Mouse (Mus musculus): Measurements from ENCODE around the gene Ppp1r12a. TPM values are rescaled to one million over a fixed set of nuclear protein-coding genes. Genes with fewer than 3 reads are reported as not detected.

Gene Ppp1r12a
- polyA plus RNA-seq, 1 experiment from 2014 or later: 83.4 TPM

GRCm38 (mm10) chr10:108140742-108141141 lies 21.3 kb upstream of the Ppp1r12a start:
- H3K4me3 ChIP-seq: no peak overlapping the region
- WGBS: 92% methylated on average over 3 of the region's 3 CpGs
- H3K27ac ChIP-seq: no peak overlapping the region
- H3K36me3 ChIP-seq: no peaks in the 10 kb centered on the region
- ATAC-seq (ENCODE audit: low FRiP score, low read depth): no peak
- H3K4me2 ChIP-seq (replicated peaks): no peak overlapping the region
- H3K9ac ChIP-seq: no peak overlapping the region
- no peaks in the 10 kb centered on the region for H3K9me3 ChIP-seq
- no peaks in the 10 kb centered on the region for H3K27me3 ChIP-seq (replicated peaks)
- H3K4me1 ChIP-seq: no peaks in the 10 kb centered on the region

- Histone ChIP-seq H3K4me3 (no peak overlapping the region), H3K4me2 (replicated peaks) (no peak overlapping the region), H3K27ac (no peak overlapping the region), H3K9me3 (no peaks in the 10 kb centered on the region), H3K27me3 (replicated peaks) (no peaks in the 10 kb centered on the region), H3K36me3 (no peaks in the 10 kb centered on the region), H3K4me1 (no peaks in the 10 kb centered on the region), H3K9ac (no peak overlapping the region)
- no peak for ATAC-seq (ENCODE audit: low FRiP score, low read depth)
- WGBS: 80% methylated on average over 4 of the region's 4 CpGs
Measured at GRCm38 (mm10) chr10:108143991-108144525, 17.9 kb upstream of the Ppp1r12a start.

GRCm38 (mm10) chr10:108145701-108146100 lies 16.3 kb upstream of the Ppp1r12a start:
- Histone ChIP-seq H3K9ac (no peak overlapping the region), H3K9me3 (no peaks in the 10 kb centered on the region), H3K4me3 (no peak overlapping the region), H3K27me3 (replicated peaks) (no peaks in the 10 kb centered on the region), H3K4me1 (no peaks in the 10 kb centered on the region), H3K27ac (no peak overlapping the region), H3K4me2 (replicated peaks) (no peak overlapping the region), H3K36me3 (no peaks in the 10 kb centered on the region)
- 85% methylated on average over 9 of the region's 9 CpGs for WGBS
- no peak for ATAC-seq (ENCODE audit: low FRiP score, low read depth)

- H3K36me3 ChIP-seq: no peaks in the 10 kb centered on the region
- H3K9me3 ChIP-seq: no peaks in the 10 kb centered on the region
- no peak overlapping the region for H3K4me3 ChIP-seq
- no peaks in the 10 kb centered on the region for H3K27me3 ChIP-seq (replicated peaks)
- no peak for ATAC-seq (ENCODE audit: low FRiP score, low read depth)
- no peak overlapping the region for H3K27ac ChIP-seq
- H3K9ac ChIP-seq: no peak overlapping the region
- no peaks in the 10 kb centered on the region for H3K4me1 ChIP-seq
- no peak overlapping the region for H3K4me2 ChIP-seq (replicated peaks)
- 85% methylated on average over 9 of the region's 9 CpGs for WGBS
Measured at GRCm38 (mm10) chr10:108147031-108147430, 15.0 kb upstream of the Ppp1r12a start.

GRCm38 (mm10) chr10:108153301-108153700 lies 8.7 kb upstream of the Ppp1r12a start:
- Histone ChIP-seq H3K4me1 (no peaks in the 10 kb centered on the region), H3K4me3 (no peak overlapping the region), H3K9ac (no peak overlapping the region), H3K36me3 (no peaks in the 10 kb centered on the region), H3K9me3 (no peaks in the 10 kb centered on the region), H3K27me3 (replicated peaks) (no peaks in the 10 kb centered on the region), H3K27ac (no peak overlapping the region), H3K4me2 (replicated peaks) (no peak overlapping the region)
- WGBS: 80% methylated on average over 3 of the region's 3 CpGs
- ATAC-seq (ENCODE audit: low FRiP score, low read depth): no peak

- H3K9ac ChIP-seq: no peak overlapping the region
- H3K27ac ChIP-seq: no peak overlapping the region
- no peaks in the 10 kb centered on the region for H3K27me3 ChIP-seq (replicated peaks)
- WGBS: 82% methylated on average over 21 of the region's 21 CpGs
- H3K4me1 ChIP-seq: no peaks in the 10 kb centered on the region
- ATAC-seq (ENCODE audit: low FRiP score, low read depth): no peak
- no peak overlapping the region for H3K4me3 ChIP-seq
- no peak overlapping the region for H3K4me2 ChIP-seq (replicated peaks)
- no peaks in the 10 kb centered on the region for H3K9me3 ChIP-seq
- H3K36me3 ChIP-seq: no peaks in the 10 kb centered on the region
Measured at GRCm38 (mm10) chr10:108155042-108155686, 6.8 kb upstream of the Ppp1r12a start.

GRCm38 (mm10) chr10:108155687-108156067 lies 6.3 kb upstream of the Ppp1r12a start:
- no peaks in the 10 kb centered on the region for H3K36me3 ChIP-seq
- H3K9me3 ChIP-seq: no peaks in the 10 kb centered on the region
- H3K4me2 ChIP-seq (replicated peaks): no peak overlapping the region
- no peak overlapping the region for H3K4me3 ChIP-seq
- no peaks in the 10 kb centered on the region for H3K27me3 ChIP-seq (replicated peaks)
- no peaks in the 10 kb centered on the region for H3K4me1 ChIP-seq
- no peak overlapping the region for H3K27ac ChIP-seq
- 95% methylated on average over 7 of the region's 7 CpGs for WGBS
- H3K9ac ChIP-seq: no peak overlapping the region
- ATAC-seq (ENCODE audit: low FRiP score, low read depth): no peak

- ATAC-seq (ENCODE audit: low FRiP score, low read depth): no peak
- Histone ChIP-seq H3K27me3 (replicated peaks) (no peaks in the 10 kb centered on the region), H3K9me3 (no peaks in the 10 kb centered on the region), H3K4me3 (no peak overlapping the region), H3K4me2 (replicated peaks) (no peak overlapping the region), H3K27ac (no peak overlapping the region), H3K4me1 (peaks cover 4% of the 10 kb centered on the region; the same call in 1 of the 2 replicates), H3K36me3 (no peaks in the 10 kb centered on the region), H3K9ac (no peak overlapping the region)
- WGBS: 92% methylated on average over 3 of the region's 3 CpGs
Measured at GRCm38 (mm10) chr10:108156128-108156527, 5.9 kb upstream of the Ppp1r12a start.

GRCm38 (mm10) chr10:108159002-108159401 lies 3.0 kb upstream of the Ppp1r12a start:
- 91% methylated on average over 14 of the region's 14 CpGs for whole genome bisulfite sequencing
- Histone ChIP-seq H3K36me3 (no peaks in the 10 kb centered on the region), H3K4me1 (peaks cover 9% of the 10 kb centered on the region)

GRCm38 (mm10) chr10:108162297-108163020 lies 466 bp downstream of the Ppp1r12a start:
- Histone ChIP-seq H3K4me2 (replicated peaks) (peak overlapping the region; percentile 71), H3K9ac (peak overlapping the region; percentile 99), H3K4me3 (peak overlapping the region; percentile 98), H3K27ac (peak overlapping the region; percentile 99), H3K4me1 (peaks cover 17% of the 10 kb centered on the region), H3K9me3 (no peaks in the 10 kb centered on the region), H3K27me3 (replicated peaks) (no peaks in the 10 kb centered on the region), H3K36me3 (no peaks in the 10 kb centered on the region)
- peak; percentile 68 for ATAC-seq (ENCODE audit: low FRiP score, low read depth)
- under 1% methylated on average over 73 of the region's 79 CpGs for WGBS

More at GRCm38 (mm10) chr10:108159002-108159401, 3.0 kb upstream of the Ppp1r12a start:
- H3K27me3 ChIP-seq (replicated peaks): no peaks in the 10 kb centered on the region
- H3K4me2 ChIP-seq (replicated peaks): no peak overlapping the region
- no peak for ATAC-seq (ENCODE audit: low FRiP score, low read depth)
- no peak overlapping the region for H3K27ac ChIP-seq
- H3K9ac ChIP-seq: no peak overlapping the region
- no peaks in the 10 kb centered on the region for H3K9me3 ChIP-seq
- H3K4me3 ChIP-seq: no peak overlapping the region

- Histone ChIP-seq H3K4me1 (peaks cover 17% of the 10 kb centered on the region), H3K4me2 (replicated peaks) (peak overlapping the region; percentile 71), H3K9me3 (no peaks in the 10 kb centered on the region), H3K4me3 (peak overlapping the region; percentile 98), H3K27ac (peak overlapping the region; percentile 99; the same call in 1 of the 2 replicates), H3K9ac (peak overlapping the region; percentile 99), H3K27me3 (replicated peaks) (no peaks in the 10 kb centered on the region), H3K36me3 (no peaks in the 10 kb centered on the region)
- no peak for ATAC-seq (ENCODE audit: low FRiP score, low read depth)
- under 1% methylated on average over 12 of the region's 12 CpGs for WGBS
Measured at GRCm38 (mm10) chr10:108163021-108163410, 1.0 kb downstream of the Ppp1r12a start.

GRCm38 (mm10) chr10:108163451-108163850 lies 1.5 kb downstream of the Ppp1r12a start:
- Histone ChIP-seq H3K27ac (no peak overlapping the region), H3K27me3 (replicated peaks) (no peaks in the 10 kb centered on the region), H3K36me3 (no peaks in the 10 kb centered on the region), H3K4me1 (peaks cover 17% of the 10 kb centered on the region), H3K9me3 (no peaks in the 10 kb centered on the region), H3K9ac (peak overlapping the region; percentile 99), H3K4me3 (peak overlapping the region; percentile 98), H3K4me2 (replicated peaks) (peak overlapping the region; percentile 71)
- 32% methylated on average over 3 of the region's 3 CpGs for WGBS
- no peak for ATAC-seq (ENCODE audit: low FRiP score, low read depth)

All from neural tube, embryonic 12.5 days (tissue).